Mouse (Mus musculus) forebrain, embryonic 12.5 days (tissue): ENCODE measurements around the gene Lgals12. TPM values are rescaled to one million over a fixed set of nuclear protein-coding genes. Genes with fewer than 3 reads are reported as not detected.

Experiments
- ATAC-seq: fragments of 200-750 bp; cut with Nextera tagmentation; 2 replicates; pipeline ENCODE4 v1.8.0; 2017; ENCODE audit warnings: moderate TSS enrichment; ENCODE audit not compliant: low FRiP score
- H3K27ac ChIP-seq: fragments of 300-500 bp; sonication (generic); 2 replicates; pipeline ENCODE4 v1.5.1; 2016; ENCODE audit warnings: mild to moderate bottlenecking
- H3K27me3 ChIP-seq: fragments of 300-500 bp; sonication (generic); 2 replicates; pipeline ENCODE4 v1.6.1; 2016; ENCODE audit warnings: mild to moderate bottlenecking
- H3K36me3 ChIP-seq: fragments of 300-500 bp; sonication (generic); replicated peaks from 2 replicates; pipeline ENCODE4 v1.6.1; 2016; ENCODE audit warnings: mild to moderate bottlenecking
- H3K4me1 ChIP-seq: fragments of 300-500 bp; sonication (generic); 2 replicates; pipeline ENCODE4 v1.6.1; 2016
- H3K4me2 ChIP-seq: fragments of 300-500 bp; sonication (generic); 2 replicates; pipeline ENCODE4 v1.6.1; 2016; ENCODE audit warnings: mild to moderate bottlenecking, moderate library complexity
- H3K4me3 ChIP-seq: fragments of 300-500 bp; sonication (generic); replicated peaks from 2 replicates; pipeline ENCODE4 v1.5.1; 2016; ENCODE audit warnings: mild to moderate bottlenecking
- H3K9ac ChIP-seq: fragments of 300-500 bp; sonication (generic); 2 replicates; pipeline ENCODE4 v1.6.1; 2016; ENCODE audit warnings: mild to moderate bottlenecking
- H3K9me3 ChIP-seq: fragments of 300-500 bp; sonication (generic); 2 replicates; pipeline ENCODE4 v1.6.1; 2016
- WGBS: fragments of 180-500 bp; shearing (Covaris S2); methylation state at CpG from one replicate; pipeline ENCODE4 v1.1.7; 2016; 5-methylcytosine and 5-hydroxymethylcytosine counted together
- polyA plus RNA-seq: library from polyadenylated mRNA; unstranded; fragments of >200 nt; fragmentation: Nextera tagmentation; extraction: Ambion mirVana; gene quantifications from 2 replicates; pipeline ENCODE4 v1.2.1, GENCODE M21; 2016

The Lgals12 gene
- polyA plus RNA-seq, 1 experiment from 2014 or later = 0.10 TPM

- peak overlapping the region; percentile 28 for H3K4me3 ChIP-seq
- H3K9me3 ChIP-seq = no peaks in the 10 kb centered on the region
- H3K27me3 ChIP-seq = peaks cover 33% of the 10 kb centered on the region
- WGBS = 3% methylated on average over 15 of the region's 15 CpGs
- H3K4me2 ChIP-seq = peak overlapping the region; percentile 61
- peak; percentile 92 for ATAC-seq
- peak overlapping the region; percentile 93 for H3K27ac ChIP-seq
- no peaks in the 10 kb centered on the region for H3K36me3 ChIP-seq
- peaks cover 29% of the 10 kb centered on the region for H3K4me1 ChIP-seq
- peak overlapping the region; percentile 49; the same call in 1 of the 2 replicates for H3K9ac ChIP-seq
Measured at GRCm38 (mm10) chr19:7605930-7606783, 836 bp downstream of the Lgals12 start.

DNA sequence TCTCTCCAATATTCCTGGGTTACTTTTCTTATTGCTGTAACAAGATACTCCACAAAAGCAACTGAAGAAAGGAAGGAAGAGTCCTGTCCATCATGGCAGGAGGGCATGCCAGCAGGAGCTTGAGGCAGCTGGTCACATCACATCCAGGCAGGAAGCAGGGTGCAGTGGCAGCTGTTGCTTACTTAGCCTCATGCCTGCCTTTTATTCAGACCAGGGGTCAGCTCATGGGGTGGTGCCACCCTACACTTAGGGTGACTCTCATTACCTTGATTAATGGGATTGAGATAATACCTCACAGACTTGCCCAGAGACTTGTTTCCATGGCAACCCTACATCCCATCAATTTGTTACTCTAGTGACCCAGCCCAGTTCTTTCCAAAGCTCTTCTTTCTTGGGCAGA, 2.0 kb downstream of the Lgals12 start:
- Histone ChIP-seq H3K4me2 (no peak overlapping the region; the same call in 1 of the 2 replicates), H3K36me3 (no peaks in the 10 kb centered on the region), H3K27ac (peak overlapping the region; percentile 93), H3K27me3 (peaks cover 23% of the 10 kb centered on the region), H3K9ac (no peak overlapping the region), H3K4me3 (no peak overlapping the region), H3K4me1 (peaks cover 29% of the 10 kb centered on the region), H3K9me3 (no peaks in the 10 kb centered on the region)
- no peak for ATAC-seq

GRCm38 (mm10) chr19:7604107-7604506, 2.9 kb downstream of the Lgals12 start:
- no peak for ATAC-seq
- Histone ChIP-seq H3K27me3 (peaks cover 18% of the 10 kb centered on the region), H3K4me2 (no peak overlapping the region), H3K9ac (no peak overlapping the region), H3K4me3 (no peak overlapping the region), H3K4me1 (peaks cover 29% of the 10 kb centered on the region), H3K27ac (no peak overlapping the region), H3K36me3 (no peaks in the 10 kb centered on the region), H3K9me3 (no peaks in the 10 kb centered on the region)
- 96% methylated on average over 10 of the region's 10 CpGs for WGBS

- H3K9me3 ChIP-seq = no peaks in the 10 kb centered on the region
- H3K4me3 ChIP-seq = no peak overlapping the region
- ATAC-seq = no peak
- peaks cover 14% of the 10 kb centered on the region for H3K4me1 ChIP-seq
- no peak overlapping the region for H3K9ac ChIP-seq
- 95% methylated on average over 4 of the region's 4 CpGs for WGBS
- H3K4me2 ChIP-seq = no peak overlapping the region
- H3K36me3 ChIP-seq = no peaks in the 10 kb centered on the region
- H3K27me3 ChIP-seq = peaks cover 9% of the 10 kb centered on the region; the same call in 1 of the 2 replicates
- no peak overlapping the region for H3K27ac ChIP-seq
Measured at GRCm38 (mm10) chr19:7601551-7601950, 5.4 kb downstream of the Lgals12 start.

GRCm38 (mm10) chr19:7598481-7598880, 8.5 kb downstream of the Lgals12 start:
- Histone ChIP-seq H3K9me3 (no peaks in the 10 kb centered on the region), H3K4me3 (no peak overlapping the region), H3K4me1 (no peaks in the 10 kb centered on the region), H3K36me3 (no peaks in the 10 kb centered on the region), H3K27me3 (peaks cover 9% of the 10 kb centered on the region; the same call in 1 of the 2 replicates), H3K4me2 (no peak overlapping the region), H3K9ac (no peak overlapping the region), H3K27ac (no peak overlapping the region)
- no peak for ATAC-seq
- 64% methylated on average over 4 of the region's 4 CpGs for WGBS

GRCm38 (mm10) chr19:7595534-7595933, 11.5 kb downstream of the Lgals12 start:
- Histone ChIP-seq H3K27ac (no peak overlapping the region), H3K4me1 (no peaks in the 10 kb centered on the region), H3K36me3 (no peaks in the 10 kb centered on the region), H3K9me3 (no peaks in the 10 kb centered on the region), H3K27me3 (peaks cover 3% of the 10 kb centered on the region; the same call in 1 of the 2 replicates), H3K4me2 (no peak overlapping the region), H3K4me3 (no peak overlapping the region), H3K9ac (no peak overlapping the region)
- WGBS = 26% methylated on average over 2 of the region's 2 CpGs
- no peak for ATAC-seq

GRCm38 (mm10) chr19:7592018-7592417, 15.0 kb downstream of the Lgals12 start:
- H3K36me3 ChIP-seq = no peaks in the 10 kb centered on the region
- WGBS = 74% methylated on average over 3 of the region's 3 CpGs
- no peaks in the 10 kb centered on the region for H3K27me3 ChIP-seq
- H3K27ac ChIP-seq = no peak overlapping the region
- H3K4me2 ChIP-seq = no peak overlapping the region
- H3K4me1 ChIP-seq = no peaks in the 10 kb centered on the region
- H3K9me3 ChIP-seq = no peaks in the 10 kb centered on the region
- H3K4me3 ChIP-seq = no peak overlapping the region
- ATAC-seq = no peak
- no peak overlapping the region for H3K9ac ChIP-seq

DNA sequence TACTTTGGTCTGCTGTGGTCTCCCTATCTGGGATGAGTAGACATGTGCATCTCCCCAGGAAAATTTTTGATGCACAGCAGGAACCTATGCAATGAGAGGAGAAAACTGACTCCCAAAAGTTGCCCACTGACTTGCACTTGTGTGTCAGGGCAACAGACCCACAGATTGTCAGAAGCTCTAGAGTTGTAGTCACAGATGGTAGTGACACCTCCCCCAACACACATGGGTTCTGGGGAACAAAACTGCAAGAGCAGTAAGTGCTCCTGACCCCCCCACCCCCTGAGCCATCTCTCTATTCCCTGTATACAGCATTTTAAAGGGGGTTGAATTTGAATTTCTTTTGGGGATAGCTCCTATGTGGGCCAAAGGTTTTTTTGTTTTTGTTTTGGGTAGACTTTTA, 16.2 kb downstream of the Lgals12 start:
- no peaks in the 10 kb centered on the region for H3K27me3 ChIP-seq
- no peak overlapping the region for H3K9ac ChIP-seq
- no peak overlapping the region for H3K4me2 ChIP-seq
- H3K27ac ChIP-seq = no peak overlapping the region
- no peaks in the 10 kb centered on the region for H3K4me1 ChIP-seq
- no peak for ATAC-seq
- no peaks in the 10 kb centered on the region for H3K36me3 ChIP-seq
- H3K9me3 ChIP-seq = no peaks in the 10 kb centered on the region
- no peak overlapping the region for H3K4me3 ChIP-seq

DNA sequence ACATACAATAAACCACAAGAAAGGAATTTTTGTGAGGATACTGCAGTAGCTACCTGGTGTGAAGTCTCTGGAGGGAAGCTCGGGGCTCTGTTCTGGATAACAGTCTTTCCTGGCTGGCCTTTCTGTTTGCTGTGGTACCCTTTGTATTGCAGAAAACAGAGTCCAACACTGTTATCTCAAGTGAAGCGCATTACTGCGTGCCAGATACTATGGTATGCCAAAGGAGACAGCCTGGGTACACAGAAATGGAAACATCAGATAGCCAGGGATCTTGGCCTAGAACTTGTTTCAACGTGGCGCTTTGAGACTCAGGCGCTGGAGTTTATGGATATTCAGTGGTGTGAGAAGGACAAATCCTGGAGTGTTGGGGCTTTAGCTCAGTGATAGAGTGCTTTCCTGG, 21.2 kb downstream of the Lgals12 start:
- no peaks in the 10 kb centered on the region for H3K4me1 ChIP-seq
- ATAC-seq = no peak
- no peak overlapping the region for H3K27ac ChIP-seq
- H3K4me2 ChIP-seq = no peak overlapping the region
- no peaks in the 10 kb centered on the region for H3K9me3 ChIP-seq
- H3K27me3 ChIP-seq = no peaks in the 10 kb centered on the region
- 94% methylated on average over 6 of the region's 6 CpGs for WGBS
- no peaks in the 10 kb centered on the region for H3K36me3 ChIP-seq
- no peak overlapping the region for H3K9ac ChIP-seq
- no peak overlapping the region for H3K4me3 ChIP-seq

DNA sequence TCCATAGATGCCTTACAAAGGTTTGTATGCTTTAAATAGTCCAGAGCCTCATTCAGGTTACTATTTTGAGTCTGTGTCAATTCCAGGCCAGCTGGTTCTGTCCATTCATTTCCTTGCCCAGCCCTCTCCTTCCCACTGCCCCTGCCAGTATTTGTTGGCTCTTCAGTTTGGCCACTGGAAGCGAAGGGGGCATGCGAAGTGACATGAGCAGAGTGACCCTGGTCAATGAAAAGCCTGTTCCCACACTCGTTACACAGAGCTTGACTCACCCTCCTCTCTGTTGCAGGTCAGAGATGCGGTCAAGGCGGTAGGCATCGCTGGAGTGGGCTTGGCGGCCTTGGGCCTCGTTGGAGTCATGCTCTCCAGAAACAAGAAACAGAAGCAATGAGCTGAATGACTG, 21.7 kb downstream of the Lgals12 start:
- H3K9me3 ChIP-seq = no peaks in the 10 kb centered on the region
- no peak overlapping the region for H3K4me2 ChIP-seq
- no peaks in the 10 kb centered on the region for H3K4me1 ChIP-seq
- H3K36me3 ChIP-seq = no peaks in the 10 kb centered on the region
- WGBS = 88% methylated on average over 8 of the region's 8 CpGs
- no peaks in the 10 kb centered on the region for H3K27me3 ChIP-seq
- no peak overlapping the region for H3K27ac ChIP-seq
- H3K9ac ChIP-seq = no peak overlapping the region
- no peak overlapping the region for H3K4me3 ChIP-seq
- no peak for ATAC-seq

GRCm38 (mm10) chr19:7583599-7583998, 23.4 kb downstream of the Lgals12 start:
- no peak for ATAC-seq

GRCm38 (mm10) chr19:7583101-7583500, 23.9 kb downstream of the Lgals12 start:
- ATAC-seq = no peak
- Histone ChIP-seq H3K9me3 (no peaks in the 10 kb centered on the region), H3K4me1 (no peaks in the 10 kb centered on the region), H3K4me3 (no peak overlapping the region), H3K27me3 (no peaks in the 10 kb centered on the region), H3K9ac (no peak overlapping the region), H3K27ac (no peak overlapping the region), H3K4me2 (no peak overlapping the region), H3K36me3 (no peaks in the 10 kb centered on the region)
- WGBS = 81% methylated on average over 7 of the region's 7 CpGs

More at GRCm38 (mm10) chr19:7583599-7583998, 23.4 kb downstream of the Lgals12 start:
- H3K27me3 ChIP-seq = no peaks in the 10 kb centered on the region
- no peaks in the 10 kb centered on the region for H3K36me3 ChIP-seq
- 86% methylated on average over 3 of the region's 3 CpGs for WGBS
- H3K9ac ChIP-seq = no peak overlapping the region
- no peak overlapping the region for H3K4me2 ChIP-seq
- H3K9me3 ChIP-seq = no peaks in the 10 kb centered on the region
- no peak overlapping the region for H3K27ac ChIP-seq
- no peak overlapping the region for H3K4me3 ChIP-seq
- H3K4me1 ChIP-seq = no peaks in the 10 kb centered on the region

- Histone ChIP-seq H3K9me3 (no peaks in the 10 kb centered on the region), H3K4me2 (no peak overlapping the region), H3K4me1 (no peaks in the 10 kb centered on the region), H3K36me3 (no peaks in the 10 kb centered on the region), H3K4me3 (no peak overlapping the region), H3K27me3 (no peaks in the 10 kb centered on the region), H3K9ac (no peak overlapping the region), H3K27ac (no peak overlapping the region)
- no peak for ATAC-seq
- WGBS = 69% methylated on average over 5 of the region's 5 CpGs
Measured at GRCm38 (mm10) chr19:7581042-7581441, 26.0 kb downstream of the Lgals12 start.
